Mouse (Mus musculus): ENCODE data around the gene Lrrc63.

Gene Lrrc63

DNA sequence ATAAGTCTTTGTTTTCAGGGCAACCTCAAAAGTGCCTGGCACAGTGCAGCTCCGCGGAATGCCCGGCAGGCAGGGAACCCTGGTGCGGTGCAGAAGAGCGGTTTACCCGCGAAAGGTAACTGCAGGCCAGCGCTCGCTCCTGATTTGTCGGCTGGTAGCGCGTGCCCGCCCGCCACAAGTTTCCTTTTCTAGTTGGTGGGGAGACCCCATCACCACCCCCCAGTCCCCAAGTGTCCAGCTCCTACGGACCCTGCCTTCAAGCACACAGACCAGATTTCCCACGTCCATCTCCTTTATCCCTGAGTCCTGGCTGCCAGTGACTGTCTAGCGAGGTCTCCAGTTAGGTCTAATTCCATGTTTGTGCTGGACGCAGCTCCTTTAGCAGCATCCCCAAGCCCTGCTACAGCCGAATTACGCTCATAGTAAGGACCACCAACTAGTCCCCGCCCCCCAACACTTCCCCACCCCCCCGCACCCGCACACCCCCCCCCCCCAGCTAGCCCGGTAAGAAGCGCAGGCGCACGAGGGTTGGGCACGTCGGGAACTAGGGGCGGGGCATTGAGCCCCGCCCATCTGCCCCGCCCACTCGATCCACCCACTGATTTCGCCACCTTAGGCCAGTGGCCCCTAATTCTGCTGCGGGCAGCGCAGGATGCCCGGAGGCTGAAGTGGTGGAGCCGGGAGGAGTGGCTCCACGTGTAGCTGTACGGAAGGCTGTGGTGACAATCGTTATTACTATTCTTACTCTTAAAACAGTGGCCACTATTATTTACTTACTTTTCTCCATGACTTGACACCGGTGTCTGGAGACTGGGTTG is at the start of gene Lrrc63, which contains the start of gene Lcp1:
TSS of gene Lrrc63 (minus strand) at position 381 of the 818 bp plus-strand sequence.
TSS of gene Lcp1 (plus strand) at position 601 of the 818 bp plus-strand sequence.
- H3K9me3 ChIP-seq (ENCODE audit: low read length), result no peaks in the 10 kb centered on the region
- H3K4me3 ChIP-seq (replicated peaks; ENCODE audit: low read length), result peak within 1 kb of the TSS; percentile 84
- H3K27me3 ChIP-seq (ENCODE audit: insufficient read depth, low read length), result peaks cover 34% of the 10 kb centered on the region
- TF ChIP-seq CTCF (conservative IDR thresholded peaks at IDR 0.05; ENCODE audit: low read length) (no peak), POU5F1 (IDR thresholded peaks at IDR 0.05; ENCODE audit: borderline replicate concordance, low read length) (no peak), NANOG (IDR thresholded peaks at IDR 0.05; ENCODE audit: borderline replicate concordance, low read length) (no peak)
- H3K4me1 ChIP-seq (replicated peaks; ENCODE audit: low read depth, low read length), result peaks cover 13% of the 10 kb centered on the region
- no peaks in the 10 kb centered on the region for H3K36me3 ChIP-seq (ENCODE audit: insufficient read depth, low read length)

DNA sequence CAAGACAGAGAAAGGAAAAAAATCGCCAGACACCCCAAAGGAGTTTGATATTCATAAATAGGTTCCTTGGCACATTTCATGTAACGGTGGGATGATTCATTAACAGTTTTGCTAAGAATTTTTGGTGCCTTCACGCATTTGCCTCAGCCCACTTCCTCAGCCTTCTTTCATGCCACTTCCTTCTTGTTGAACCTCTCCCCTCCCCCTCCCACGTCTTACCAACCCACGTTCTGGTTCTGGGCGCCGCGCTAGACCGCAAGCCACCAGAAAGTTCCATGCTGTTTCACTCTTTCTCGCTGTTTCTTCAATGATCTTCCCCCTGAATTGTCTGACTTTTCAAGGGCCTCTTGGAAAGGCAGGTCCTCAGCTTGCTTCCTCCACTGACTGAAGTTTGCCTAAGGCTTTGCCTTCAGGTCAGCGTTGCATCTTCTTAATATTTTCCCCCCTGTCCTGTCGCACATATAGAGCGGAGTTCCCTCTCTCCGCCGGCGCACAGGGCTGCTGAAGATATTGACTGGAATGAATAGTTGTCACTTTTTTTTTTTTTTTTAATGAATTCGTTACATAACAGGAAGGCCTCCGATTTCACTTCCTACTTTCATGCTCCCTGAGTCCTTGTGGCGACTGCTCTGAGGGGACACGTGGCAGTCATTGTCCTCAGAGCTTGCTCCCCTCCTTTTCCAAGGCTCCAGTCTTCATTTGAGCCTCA is 48.7 kb upstream of the Lrrc63 start:
- H3K36me3 ChIP-seq (ENCODE audit: insufficient read depth, low read length), result no peaks in the 10 kb centered on the region
- H3K4me1 ChIP-seq (replicated peaks; ENCODE audit: low read depth, low read length), result peaks cover 21% of the 10 kb centered on the region
- H3K4me3 ChIP-seq (replicated peaks; ENCODE audit: low read length), result peak overlapping the region; percentile 26; the same call in 1 of the 2 replicates
- TF ChIP-seq NANOG (IDR thresholded peaks at IDR 0.05; ENCODE audit: borderline replicate concordance, low read length), result no peak
- no peaks in the 10 kb centered on the region for H3K9me3 ChIP-seq (ENCODE audit: low read length)
- peaks cover 32% of the 10 kb centered on the region for H3K27me3 ChIP-seq (ENCODE audit: insufficient read depth, low read length)

DNA sequence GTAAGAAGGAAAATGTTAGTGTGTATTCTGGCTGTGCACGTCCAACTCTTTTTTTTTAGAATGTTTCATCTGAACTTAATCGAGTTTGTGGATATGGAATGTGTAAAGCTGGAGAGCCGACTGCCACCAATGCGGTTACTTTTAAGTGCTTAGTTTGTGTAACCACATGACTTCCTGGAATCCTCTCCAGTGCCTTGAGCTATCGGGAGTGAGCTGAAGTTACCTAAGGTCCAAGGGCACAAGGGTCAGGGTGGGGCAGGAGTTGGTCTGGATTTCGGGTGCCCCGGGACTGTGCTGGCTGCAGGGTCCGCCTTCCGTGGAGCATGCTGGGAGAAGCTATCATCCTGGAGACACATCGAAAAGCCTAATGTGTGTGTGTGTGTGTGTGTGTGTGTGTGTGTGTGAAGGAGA is 48.1 kb upstream of the Lrrc63 start:
- H3K9me3 ChIP-seq (ENCODE audit: low read length), result no peaks in the 10 kb centered on the region
- H3K4me1 ChIP-seq (replicated peaks; ENCODE audit: low read depth, low read length), result peaks cover 21% of the 10 kb centered on the region
- TF ChIP-seq POU5F1 (IDR thresholded peaks at IDR 0.05; ENCODE audit: borderline replicate concordance, low read length) (no peak), CTCF (conservative IDR thresholded peaks at IDR 0.05; ENCODE audit: low read length) (no peak)
- no peak overlapping the region; the same call in 1 of the 2 replicates for H3K4me3 ChIP-seq (replicated peaks; ENCODE audit: low read length)
- peaks cover 32% of the 10 kb centered on the region for H3K27me3 ChIP-seq (ENCODE audit: insufficient read depth, low read length)
- H3K36me3 ChIP-seq (ENCODE audit: insufficient read depth, low read length), result no peaks in the 10 kb centered on the region

DNA sequence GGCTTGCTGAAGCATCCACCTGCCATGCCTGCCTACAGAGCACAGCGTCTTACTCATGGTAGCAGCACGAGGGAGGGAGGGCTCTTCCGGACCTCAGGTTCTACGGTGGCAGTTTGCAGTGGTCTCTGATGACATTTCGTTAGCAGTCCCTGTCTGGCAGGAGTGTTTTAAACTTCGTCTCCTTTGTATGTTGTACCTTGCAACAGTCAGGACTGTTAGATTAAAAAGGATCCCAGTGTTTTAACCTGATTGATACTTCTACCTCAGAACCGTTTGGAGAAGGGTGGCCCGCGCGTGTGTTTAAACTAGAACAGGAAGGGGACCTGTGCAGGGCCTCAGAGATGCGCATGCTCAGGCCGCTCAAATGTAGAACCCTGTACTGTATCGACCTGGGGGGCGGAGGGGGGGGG is 47.7 kb upstream of the Lrrc63 start:
- H3K27me3 ChIP-seq (ENCODE audit: insufficient read depth, low read length), result peaks cover 32% of the 10 kb centered on the region
- no peak overlapping the region for H3K4me3 ChIP-seq (replicated peaks; ENCODE audit: low read length)
- TF ChIP-seq CTCF (conservative IDR thresholded peaks at IDR 0.05; ENCODE audit: low read length), result no peak
- no peak for TF ChIP-seq NANOG (IDR thresholded peaks at IDR 0.05; ENCODE audit: borderline replicate concordance, low read length)
- TF ChIP-seq POU5F1 (IDR thresholded peaks at IDR 0.05; ENCODE audit: borderline replicate concordance, low read length), result no peak
- H3K4me1 ChIP-seq (replicated peaks; ENCODE audit: low read depth, low read length), result peaks cover 21% of the 10 kb centered on the region
- no peaks in the 10 kb centered on the region for H3K9me3 ChIP-seq (ENCODE audit: low read length)
- H3K36me3 ChIP-seq (ENCODE audit: insufficient read depth, low read length), result no peaks in the 10 kb centered on the region

DNA sequence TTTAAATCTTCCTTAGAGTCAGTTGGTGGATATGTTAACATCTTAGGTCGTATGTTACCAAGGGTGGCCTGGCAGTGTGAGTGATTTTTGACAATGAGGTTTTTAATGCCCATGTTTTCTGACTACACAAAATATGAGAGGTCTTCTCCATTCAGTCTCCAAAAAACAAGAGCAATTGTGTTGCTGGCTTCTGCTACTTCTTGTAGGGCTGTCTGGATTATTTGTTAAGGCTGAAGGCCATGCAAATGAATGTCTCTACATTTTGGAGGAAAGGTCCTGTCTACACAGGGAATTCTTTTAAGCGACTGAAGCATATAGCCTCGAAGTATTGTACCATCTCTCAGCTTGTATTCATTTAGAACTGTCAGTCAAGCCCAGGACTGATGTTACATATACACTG is 46.7 kb upstream of the Lrrc63 start:
- peaks cover 32% of the 10 kb centered on the region for H3K27me3 ChIP-seq (ENCODE audit: insufficient read depth, low read length)
- H3K36me3 ChIP-seq (ENCODE audit: insufficient read depth, low read length), result no peaks in the 10 kb centered on the region
- no peak overlapping the region for H3K4me3 ChIP-seq (replicated peaks; ENCODE audit: low read length)
- H3K9me3 ChIP-seq (ENCODE audit: low read length), result no peaks in the 10 kb centered on the region
- peaks cover 21% of the 10 kb centered on the region for H3K4me1 ChIP-seq (replicated peaks; ENCODE audit: low read depth, low read length)
- no peak for TF ChIP-seq NANOG (IDR thresholded peaks at IDR 0.05; ENCODE audit: borderline replicate concordance, low read length)
- TF ChIP-seq POU5F1 (IDR thresholded peaks at IDR 0.05; ENCODE audit: borderline replicate concordance, low read length), result no peak
- TF ChIP-seq CTCF (conservative IDR thresholded peaks at IDR 0.05; ENCODE audit: low read length), result no peak

DNA sequence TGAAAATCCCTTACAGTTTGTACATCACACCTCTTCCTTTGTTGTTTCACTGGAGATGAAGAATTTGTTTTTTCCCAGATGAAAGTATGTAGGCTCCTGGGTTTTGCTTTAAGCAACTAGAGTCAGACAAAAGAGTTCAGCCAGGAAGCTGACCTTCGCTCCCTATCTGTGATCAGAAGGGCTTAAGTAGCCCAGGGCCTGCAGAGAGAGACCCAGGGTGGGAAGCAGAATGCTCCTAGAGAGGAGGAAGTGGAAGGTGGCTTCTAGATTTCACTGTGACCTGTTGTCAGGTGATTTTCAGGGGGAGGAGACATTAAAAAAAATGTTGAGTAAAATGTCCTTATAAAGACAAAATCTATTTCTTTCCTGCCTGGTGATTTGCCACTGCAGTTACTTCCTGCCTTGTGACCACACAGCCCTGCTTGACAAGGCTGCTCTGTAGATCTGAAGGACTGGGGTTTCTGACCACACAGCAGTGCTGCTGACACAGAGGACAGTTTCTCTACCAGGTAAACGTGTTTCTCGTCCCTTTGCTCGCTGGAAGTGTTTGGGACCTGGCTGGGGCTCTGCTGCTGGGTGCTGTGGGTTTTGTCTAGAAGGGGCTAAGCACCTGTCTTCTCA is 45.9 kb upstream of the Lrrc63 start:
- H3K27me3 ChIP-seq (ENCODE audit: insufficient read depth, low read length), result peaks cover 32% of the 10 kb centered on the region
- H3K4me1 ChIP-seq (replicated peaks; ENCODE audit: low read depth, low read length), result peaks cover 21% of the 10 kb centered on the region
- TF ChIP-seq NANOG (IDR thresholded peaks at IDR 0.05; ENCODE audit: borderline replicate concordance, low read length) (no peak), POU5F1 (IDR thresholded peaks at IDR 0.05; ENCODE audit: borderline replicate concordance, low read length) (no peak), CTCF (conservative IDR thresholded peaks at IDR 0.05; ENCODE audit: low read length) (no peak)
- no peaks in the 10 kb centered on the region for H3K36me3 ChIP-seq (ENCODE audit: insufficient read depth, low read length)
- H3K4me3 ChIP-seq (replicated peaks; ENCODE audit: low read length), result no peak overlapping the region
- H3K9me3 ChIP-seq (ENCODE audit: low read length), result no peaks in the 10 kb centered on the region

DNA sequence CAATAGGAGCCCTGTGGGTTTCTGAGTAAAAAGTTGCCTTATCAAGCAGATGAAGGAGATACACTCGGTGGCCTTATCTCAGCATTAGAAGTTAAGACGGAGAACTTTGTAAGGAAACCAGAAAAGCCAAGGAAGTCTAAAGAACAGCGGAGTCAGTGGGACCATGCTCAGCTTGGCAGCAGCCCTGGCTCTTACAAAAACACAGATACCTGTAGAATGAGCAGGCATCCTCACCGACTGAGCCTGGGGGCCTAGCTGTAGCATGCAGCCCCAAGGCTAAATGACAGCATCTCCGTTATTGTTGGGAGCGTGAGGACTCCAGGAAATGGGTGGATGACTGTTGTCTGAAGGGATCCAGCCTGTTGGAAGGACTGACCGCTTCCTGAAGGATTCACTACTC is 45.1 kb upstream of the Lrrc63 start:
- Histone ChIP-seq H3K4me1 (replicated peaks; ENCODE audit: low read depth, low read length) (peaks cover 21% of the 10 kb centered on the region), H3K4me3 (replicated peaks; ENCODE audit: low read length) (no peak overlapping the region), H3K36me3 (ENCODE audit: insufficient read depth, low read length) (no peaks in the 10 kb centered on the region), H3K27me3 (ENCODE audit: insufficient read depth, low read length) (peaks cover 32% of the 10 kb centered on the region), H3K9me3 (ENCODE audit: low read length) (no peaks in the 10 kb centered on the region)
- TF ChIP-seq CTCF (conservative IDR thresholded peaks at IDR 0.05; ENCODE audit: low read length) (no peak), POU5F1 (IDR thresholded peaks at IDR 0.05; ENCODE audit: borderline replicate concordance, low read length) (no peak), NANOG (IDR thresholded peaks at IDR 0.05; ENCODE audit: borderline replicate concordance, low read length) (no peak)
